Mouse (Mus musculus): Measurements from ENCODE around the gene Uqcc1. TPM values are rescaled to one million over a fixed set of nuclear protein-coding genes. Genes with fewer than 3 reads are reported as not detected.

Gene Uqcc1
- total and polyA plus RNA-seq, 3 experiments: 35.3 to 55.2 (median 49.8) TPM

DNA sequence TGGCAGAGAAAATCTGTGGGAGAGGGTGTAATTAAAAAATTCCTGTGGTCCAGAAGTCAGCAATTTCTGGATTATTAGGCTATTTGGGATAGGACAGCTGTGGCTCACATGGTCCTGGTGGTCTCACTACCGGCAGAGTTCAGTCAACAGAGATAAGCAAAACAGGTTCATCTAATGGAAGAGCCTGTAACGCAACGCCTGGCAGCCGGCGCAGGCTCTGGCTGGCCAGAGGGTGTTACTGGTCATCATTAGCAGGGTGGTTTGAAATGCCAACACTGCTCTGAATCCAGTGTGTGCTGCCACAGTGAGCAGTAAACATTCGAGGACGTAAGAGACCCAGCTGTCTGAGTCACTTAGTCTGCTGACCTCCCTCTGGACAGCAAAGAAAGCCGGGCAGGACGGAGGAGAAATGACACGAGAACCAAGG, 44.8 kb downstream of the Uqcc1 start:
- Histone ChIP-seq H3K4me1 (ENCODE audit: control insufficient read depth in 1 of 2, insufficient read depth in 2 of 2) (no peaks in the 10 kb centered on the region), H3K27ac (ENCODE audit: insufficient read depth, low read depth) (no peak overlapping the region), H3K9ac (ENCODE audit: insufficient read depth, low read depth) (no peak overlapping the region), H3K27me3 (replicated peaks) (no peaks in the 10 kb centered on the region), H3K4me3 (replicated peaks in 1 of 3; ENCODE audit: low read depth in 2 of 3, low read length in 2 of 3, poor library complexity in 1 of 3) (no peak overlapping the region), H3K9me3 (replicated peaks; ENCODE audit: low read length) (no peaks in the 10 kb centered on the region), H3K36me3 (replicated peaks in 1 of 2; ENCODE audit: control insufficient read depth in 1 of 2, insufficient read depth in 1 of 2, low read length in 1 of 2) (peaks cover 37 to 84% of the 10 kb centered on the region in 2 experiments), H3K4me2 (ENCODE audit: insufficient read depth, low read depth, poor library complexity, severe bottlenecking) (no peak overlapping the region), H3K79me2 (replicated peaks; ENCODE audit: control insufficient read depth, extremely low read depth, insufficient read depth, poor library complexity, severe bottlenecking) (no peaks in the 10 kb centered on the region)
- TF ChIP-seq UBTF (IDR thresholded peaks at IDR 0.05; ENCODE audit: low read depth, low read length) (no peak), RAD21 (IDR thresholded peaks at IDR 0.05; ENCODE audit: low read depth, low read length) (no peak)
- dilution Hi-C loops (cut with MboI; ENCODE audit: extremely low pct_ligation_motif_present, extremely low pct_unique_long_range_greater_than_20kb, low sequenced_read_pairs): no loop called here
- no peak for DNase-seq (ENCODE audit: extremely low read depth)
- in situ Hi-C loops (cut with MboI; ENCODE audit: low pct_ligation_motif_present, low pct_unique_long_range_greater_than_20kb, low sequenced_read_pairs): no loop called here

DNA sequence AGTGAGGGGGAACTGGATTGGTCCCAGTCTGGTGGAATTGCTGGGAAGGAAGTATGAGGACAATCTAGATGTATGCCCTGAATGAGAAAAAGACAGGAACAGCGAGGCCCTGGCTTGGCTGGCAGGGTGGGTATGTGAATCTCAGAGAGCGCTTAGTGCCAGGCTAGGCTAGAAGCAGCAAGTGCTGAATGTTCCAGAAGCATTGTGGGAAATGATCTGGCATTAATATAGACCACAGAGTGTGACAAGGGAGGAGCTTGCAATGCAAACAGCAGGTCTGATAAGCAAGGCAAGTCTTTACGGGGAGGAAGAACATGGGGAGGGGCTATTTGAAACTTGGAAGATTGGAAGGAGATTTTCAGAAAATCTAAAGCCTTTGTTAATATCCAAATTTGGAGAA, 48.0 kb downstream of the Uqcc1 start:
- no peaks in the 10 kb centered on the region for H3K9me3 ChIP-seq (replicated peaks; ENCODE audit: low read length)
- peaks cover 43 to 82% of the 10 kb centered on the region in 2 experiments for H3K36me3 ChIP-seq (replicated peaks in 1 of 2; ENCODE audit: control insufficient read depth in 1 of 2, insufficient read depth in 1 of 2, low read length in 1 of 2)
- dilution Hi-C loops (cut with MboI; ENCODE audit: extremely low pct_ligation_motif_present, extremely low pct_unique_long_range_greater_than_20kb, low sequenced_read_pairs) (no loop called here), in situ Hi-C loops (cut with MboI; ENCODE audit: low pct_ligation_motif_present, low pct_unique_long_range_greater_than_20kb, low sequenced_read_pairs) (no loop called here)
- DNase-seq (ENCODE audit: extremely low read depth): no peak
- no peak overlapping the region for H3K4me3 ChIP-seq (replicated peaks in 1 of 3; ENCODE audit: low read depth in 2 of 3, low read length in 2 of 3, poor library complexity in 1 of 3)
- TF ChIP-seq MAFK (IDR thresholded peaks at IDR 0.05; ENCODE audit: insufficient replicate concordance, low read length) (no peak), POLR2A (IDR thresholded peaks at IDR 0.05; ENCODE audit: low read depth, low read length) (no peak), SIN3A (IDR thresholded peaks at IDR 0.05; ENCODE audit: low read length) (no peak), HCFC1 (IDR thresholded peaks at IDR 0.05; ENCODE audit: low read depth, low read length) (no peak), RAD21 (IDR thresholded peaks at IDR 0.05; ENCODE audit: low read depth, low read length) (no peak), ELF1 (IDR thresholded peaks at IDR 0.05; ENCODE audit: low read depth, low read length) (no peak)
- H3K79me2 ChIP-seq (replicated peaks; ENCODE audit: control insufficient read depth, extremely low read depth, insufficient read depth, poor library complexity, severe bottlenecking): no peaks in the 10 kb centered on the region
- no peak overlapping the region for H3K9ac ChIP-seq (ENCODE audit: insufficient read depth, low read depth)
- no peak overlapping the region for H3K4me2 ChIP-seq (ENCODE audit: insufficient read depth, low read depth, poor library complexity, severe bottlenecking)
- no peaks in the 10 kb centered on the region for H3K27me3 ChIP-seq (replicated peaks)
- no peak overlapping the region for H3K27ac ChIP-seq (ENCODE audit: insufficient read depth, low read depth)
- no peaks in the 10 kb centered on the region for H3K4me1 ChIP-seq (ENCODE audit: control insufficient read depth in 1 of 2, insufficient read depth in 2 of 2)

DNA sequence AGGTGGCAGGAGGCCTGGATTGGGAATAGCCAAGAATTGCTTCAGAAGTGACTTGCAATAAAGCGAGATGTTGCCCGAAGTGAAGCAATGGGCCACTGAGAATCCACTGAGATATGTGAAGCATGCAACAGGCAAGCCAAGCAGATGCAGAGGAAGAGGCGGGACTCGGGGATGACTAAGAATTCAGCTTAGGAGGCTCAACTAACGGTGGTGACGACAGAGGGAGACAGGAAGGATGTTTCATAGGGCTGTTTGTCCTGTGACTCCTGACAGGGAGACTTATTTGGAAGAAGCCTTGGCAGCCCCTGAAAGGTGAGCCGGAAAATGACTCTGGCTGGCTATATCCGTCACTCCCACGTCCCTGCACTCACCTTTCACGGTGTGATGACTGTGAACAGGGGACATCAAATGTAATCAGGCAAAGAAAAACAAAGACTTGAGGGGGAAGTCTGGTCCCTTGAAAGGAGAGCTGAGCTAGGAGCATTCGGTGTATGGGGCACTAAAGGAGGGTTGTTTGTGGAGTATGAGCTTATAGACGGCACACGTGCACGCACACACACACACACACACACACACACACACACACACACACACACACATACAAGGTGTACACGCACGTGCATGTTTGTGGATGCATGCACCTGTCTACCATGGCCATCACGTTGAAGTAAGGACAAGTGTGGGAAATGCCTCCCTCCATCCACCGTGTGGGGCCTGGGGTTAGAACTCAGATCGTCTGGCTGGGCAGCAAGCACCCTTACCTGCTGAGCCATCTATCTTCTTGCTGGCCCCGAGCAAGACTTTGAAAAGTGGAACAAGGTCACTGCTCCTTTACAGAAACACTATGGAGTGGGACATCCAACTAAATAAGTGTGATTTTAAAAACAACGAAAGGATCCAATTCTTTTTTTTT, 50.9 kb downstream of the Uqcc1 start:
- H3K27me3 ChIP-seq (replicated peaks): no peaks in the 10 kb centered on the region
- TF ChIP-seq TBP (conservative IDR thresholded peaks at IDR 0.05; ENCODE audit: low read depth, low read length): no peak
- no peak for TF ChIP-seq BHLHE40 (IDR thresholded peaks at IDR 0.05; ENCODE audit: low read depth, low read length)
- TF ChIP-seq GABPA (IDR thresholded peaks at IDR 0.05; ENCODE audit: insufficient replicate concordance, low read depth, low read length): no peak
- no peak for TF ChIP-seq MXI1 (IDR thresholded peaks at IDR 0.05; ENCODE audit: low read depth, low read length)
- TF ChIP-seq ELF1 (IDR thresholded peaks at IDR 0.05; ENCODE audit: low read depth, low read length): no peak
- TF ChIP-seq CHD1 (IDR thresholded peaks at IDR 0.05; ENCODE audit: low read depth, low read length): no peak
- TF ChIP-seq SMC3 (IDR thresholded peaks at IDR 0.05; ENCODE audit: low read depth, low read length): no peak
- no peak for TF ChIP-seq USF1 (IDR thresholded peaks at IDR 0.05; ENCODE audit: low read depth, low read length)
- TF ChIP-seq JUND (conservative IDR thresholded peaks at IDR 0.05; ENCODE audit: low read depth, low read length): no peak
- TF ChIP-seq NELFE (IDR thresholded peaks at IDR 0.05; ENCODE audit: low read depth, low read length): no peak
- H3K79me2 ChIP-seq (replicated peaks; ENCODE audit: control insufficient read depth, extremely low read depth, insufficient read depth, poor library complexity, severe bottlenecking): no peaks in the 10 kb centered on the region
- no peak overlapping the region for H3K4me3 ChIP-seq (replicated peaks in 1 of 3; ENCODE audit: low read depth in 2 of 3, low read length in 2 of 3, poor library complexity in 1 of 3)
- DNase-seq (ENCODE audit: extremely low read depth): peak; percentile 11
- H3K4me1 ChIP-seq (ENCODE audit: control insufficient read depth in 1 of 2, insufficient read depth in 2 of 2): no peaks in the 10 kb centered on the region
- H3K36me3 ChIP-seq (replicated peaks in 1 of 2; ENCODE audit: control insufficient read depth in 1 of 2, insufficient read depth in 1 of 2, low read length in 1 of 2): peaks cover 35 to 83% of the 10 kb centered on the region in 2 experiments
- no peak overlapping the region for H3K9ac ChIP-seq (ENCODE audit: insufficient read depth, low read depth)
- dilution Hi-C loops (cut with MboI; ENCODE audit: extremely low pct_ligation_motif_present, extremely low pct_unique_long_range_greater_than_20kb, low sequenced_read_pairs): no loop called here
- no peaks in the 10 kb centered on the region for H3K9me3 ChIP-seq (replicated peaks; ENCODE audit: low read length)
- no peak overlapping the region for H3K27ac ChIP-seq (ENCODE audit: insufficient read depth, low read depth)
- in situ Hi-C loops (cut with MboI; ENCODE audit: low pct_ligation_motif_present, low pct_unique_long_range_greater_than_20kb, low sequenced_read_pairs): no loop called here
- no peak overlapping the region for H3K4me2 ChIP-seq (ENCODE audit: insufficient read depth, low read depth, poor library complexity, severe bottlenecking)

Measured in CH12.LX (cell line).